Mouse (Mus musculus) c-Kit-positive CD71-negative TER-119-negative erythroid progenitor cells, embryonic 14.5 days (primary cell): Measurements from ENCODE around the gene Tekt1.
A peak's percentile ranks its signal among the peaks of the same experiment; 100 is the strongest.

ENCODE experiments used
- DNase-seq: peaks from one replicate; pipeline ENCODE4 v3.0.0-alpha.2; 2013; ENCODE audit warnings: low read depth

Gene Tekt1

DNA sequence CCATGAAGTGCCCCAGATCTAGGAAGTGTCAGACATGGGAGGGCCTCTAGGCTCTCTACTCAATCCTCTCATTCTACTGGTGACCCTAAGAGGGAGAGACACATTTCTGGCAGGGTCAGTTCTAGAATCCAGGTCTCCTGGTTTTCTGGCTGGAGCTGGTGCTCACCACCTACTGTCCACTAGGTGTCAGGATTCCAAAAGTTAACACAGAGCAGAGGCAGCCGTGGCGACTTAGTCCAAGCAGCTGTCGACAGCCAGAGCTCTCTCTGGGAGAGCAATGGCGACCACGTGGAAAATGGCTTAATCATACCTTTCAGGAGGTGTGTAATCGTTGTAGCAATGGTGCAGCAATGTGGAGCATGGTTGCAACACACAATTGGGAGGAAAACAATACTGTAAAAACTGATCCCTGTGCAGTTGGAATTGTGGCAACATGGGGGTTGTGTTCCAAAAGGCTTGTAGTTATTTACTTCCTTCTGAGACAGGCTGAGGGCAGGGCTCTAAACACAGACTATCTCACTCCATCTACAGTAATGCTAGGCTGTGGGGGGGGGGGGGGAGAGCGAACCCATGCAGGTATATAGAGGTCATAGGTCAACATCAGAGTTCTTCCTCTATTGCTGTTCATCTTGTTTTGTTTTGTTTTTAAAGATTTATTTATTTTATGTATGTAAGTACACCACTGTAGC is 19.5 kb downstream of the Tekt1 start:
- peak; percentile 31 for DNase-seq

- no peak for DNase-seq
Measured at GRCm38 (mm10) chr11:72339716-72340115, 22.5 kb downstream of the Tekt1 start.

DNA sequence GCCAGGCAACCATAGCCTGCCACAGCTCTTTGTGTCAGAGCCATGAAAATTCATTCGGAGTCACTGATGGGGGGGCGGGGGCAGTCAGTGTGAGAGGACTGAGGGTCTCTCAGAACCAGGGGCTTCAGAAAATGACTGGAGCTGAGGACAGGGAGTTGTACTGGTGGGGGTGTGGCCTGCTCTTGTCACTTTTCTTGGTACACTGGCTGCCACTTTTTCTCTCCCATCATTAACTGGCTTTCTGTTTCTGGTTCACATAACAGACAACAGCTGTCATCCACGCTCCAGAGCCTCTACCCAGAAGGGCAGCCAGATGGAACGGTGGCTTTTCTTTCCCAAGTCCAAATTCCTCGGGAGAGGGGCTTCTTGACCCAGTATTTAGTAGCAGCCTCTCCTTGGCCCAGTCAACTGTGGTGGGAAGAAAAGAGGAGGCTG is 23.8 kb downstream of the Tekt1 start:
- no peak for DNase-seq

DNA sequence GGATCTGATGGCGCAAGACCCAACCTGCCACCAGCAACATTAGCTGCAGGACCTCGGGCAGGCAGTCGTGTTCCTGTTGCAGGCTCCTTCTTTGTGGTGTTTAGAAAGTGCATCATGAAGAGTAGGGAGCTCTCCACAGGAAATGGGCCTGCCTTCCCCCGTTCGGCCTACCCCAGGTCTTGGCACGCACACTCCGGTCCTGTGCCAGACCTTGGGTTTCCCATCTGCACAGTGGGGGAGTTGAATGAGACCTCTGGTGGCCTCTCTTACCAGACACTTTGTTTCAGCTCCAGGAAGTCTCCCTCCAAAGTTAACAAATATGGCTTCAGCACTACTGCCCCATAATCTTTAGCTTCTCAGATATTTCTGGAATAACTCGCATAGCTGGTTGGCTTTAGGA is 25.5 kb downstream of the Tekt1 start:
- no peak for DNase-seq

DNA sequence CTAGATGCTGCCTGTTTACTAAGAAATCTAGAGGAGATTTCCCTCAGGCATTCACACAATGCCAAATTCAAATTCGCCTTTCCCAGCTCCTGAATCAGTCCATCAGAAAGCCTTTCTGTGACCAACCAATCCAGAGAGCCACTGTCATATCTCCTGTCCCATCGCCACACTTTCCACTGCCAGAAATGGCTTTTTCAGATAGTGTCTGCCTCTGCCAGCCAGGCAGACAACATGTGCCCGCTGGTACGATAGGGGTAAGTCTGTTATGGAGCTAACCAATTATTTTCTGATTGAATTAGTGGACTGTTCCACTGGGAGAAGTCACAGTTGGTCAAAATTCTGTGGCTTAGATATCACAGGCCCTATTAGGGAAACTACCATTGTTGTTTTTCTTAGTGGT is 27.6 kb downstream of the Tekt1 start:
- DNase-seq = no peak

GRCm38 (mm10) chr11:72332951-72333667 is 29.1 kb downstream of the Tekt1 start:
- DNase-seq = no peak

DNA sequence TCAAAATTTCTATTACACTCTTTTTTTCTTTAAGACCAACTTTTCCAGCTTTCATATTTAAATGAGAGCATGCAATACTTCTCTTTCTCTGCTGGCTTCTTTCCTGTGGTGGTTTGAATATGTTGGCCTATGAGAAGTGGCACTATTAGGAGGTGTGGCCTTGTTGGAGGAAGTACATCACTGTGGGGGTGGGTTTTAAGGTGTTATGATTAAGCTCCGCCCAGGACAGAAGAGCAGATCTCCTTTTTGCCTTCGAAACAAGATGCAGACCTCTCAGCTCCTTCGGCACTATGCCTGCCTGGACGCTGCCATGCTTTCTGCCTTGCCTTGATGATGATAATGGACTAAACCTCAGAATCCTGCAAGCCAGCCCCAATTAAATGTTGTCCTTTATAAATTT is 36.5 kb downstream of the Tekt1 start:
- no peak for DNase-seq

DNA sequence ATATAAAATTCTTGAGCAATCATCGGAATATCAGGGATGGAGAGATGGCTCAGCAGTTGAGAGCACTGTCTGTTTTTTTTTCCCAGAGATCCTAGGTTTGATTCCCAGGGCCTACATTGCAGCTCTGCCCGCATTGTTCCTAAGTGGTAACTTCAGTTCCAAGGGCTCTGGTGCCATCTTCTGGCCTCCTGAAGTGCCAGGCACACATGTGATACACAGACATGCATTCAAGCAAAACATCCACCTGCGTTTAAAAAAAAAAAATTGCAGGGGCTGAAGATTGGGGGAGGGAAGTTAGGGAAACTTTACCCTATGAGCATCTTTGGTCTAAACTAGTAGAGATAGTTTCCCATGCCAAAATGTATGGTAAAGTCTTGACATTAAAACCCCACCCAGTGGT is 37.8 kb downstream of the Tekt1 start:
- DNase-seq = no peak

GRCm38 (mm10) chr11:72318026-72318425 is 44.2 kb downstream of the Tekt1 start:
- no peak for DNase-seq

DNA sequence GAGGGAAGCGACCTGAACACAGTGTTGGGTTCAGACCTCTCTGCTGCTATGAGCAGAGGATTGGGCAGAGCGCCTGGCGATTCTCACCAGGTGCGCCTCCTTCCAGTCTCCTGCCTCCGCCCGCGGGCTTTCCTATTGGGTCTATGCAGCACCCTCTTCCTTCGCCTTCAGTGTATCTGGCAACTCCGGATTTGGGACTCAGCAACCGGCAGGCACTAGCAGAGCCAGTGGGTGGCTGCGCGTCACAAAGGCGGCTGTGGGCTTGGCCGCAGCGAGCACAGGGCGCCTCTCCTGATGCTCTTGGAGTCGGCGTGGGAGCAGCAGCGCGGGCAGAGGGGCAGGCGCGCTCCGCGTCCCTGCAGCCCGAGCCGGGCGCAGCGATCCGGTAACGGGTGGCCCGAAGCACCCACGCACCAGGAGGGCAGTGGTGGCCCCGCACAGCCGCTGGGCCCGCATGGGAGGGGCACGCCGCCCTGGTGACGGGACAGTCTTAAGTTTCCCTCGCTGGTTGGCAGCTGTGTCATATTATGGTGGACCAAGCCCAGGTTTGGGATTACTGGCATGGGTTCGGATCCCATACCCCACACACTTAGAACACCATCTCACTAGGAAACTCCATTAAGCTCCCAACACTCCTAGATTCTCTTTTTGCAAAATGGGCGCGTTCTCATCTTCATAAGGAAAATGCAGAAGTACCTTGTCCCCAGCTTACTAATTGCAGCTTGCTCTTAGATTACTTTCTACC is 47.9 kb downstream of the Tekt1 start, which contains the start of gene Fbxo39:
Fbxo39 (plus strand) TSS at position 294 of the 745 bp plus-strand sequence.
- DNase-seq = no peak

DNA sequence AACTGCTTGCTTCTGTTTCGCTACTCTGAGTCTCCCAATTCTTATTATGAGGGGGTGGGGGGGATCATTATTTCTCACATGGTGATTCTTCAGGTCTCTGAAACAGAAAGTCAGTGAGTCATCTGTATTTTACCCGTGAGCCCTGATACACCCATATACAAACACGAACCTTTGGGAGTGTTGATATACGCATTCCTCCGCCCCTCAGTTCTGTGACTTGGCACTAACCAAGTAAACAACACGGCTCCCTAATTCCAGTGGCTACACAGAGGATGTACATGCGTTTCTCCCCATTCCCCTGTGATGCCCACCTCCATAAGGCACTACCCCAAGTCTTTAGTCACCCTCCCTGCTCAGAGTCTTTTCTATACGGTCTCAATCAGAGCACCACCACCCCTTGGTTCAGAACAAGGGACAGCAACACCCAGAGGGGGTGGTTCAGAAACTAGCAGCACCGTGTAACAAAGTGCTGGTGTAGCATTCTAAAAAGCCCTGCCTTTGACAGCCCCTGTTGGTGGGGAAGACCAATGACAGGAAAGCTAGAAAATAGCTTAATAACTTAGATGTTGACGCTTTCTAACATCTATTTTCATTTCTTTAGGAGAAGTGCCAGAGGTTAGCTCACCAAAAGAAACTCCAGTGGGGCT is 50.8 kb downstream of the Tekt1 start:
- DNase-seq = no peak

- DNase-seq = no peak
Measured at GRCm38 (mm10) chr11:72310491-72310890, 51.8 kb downstream of the Tekt1 start.

DNA sequence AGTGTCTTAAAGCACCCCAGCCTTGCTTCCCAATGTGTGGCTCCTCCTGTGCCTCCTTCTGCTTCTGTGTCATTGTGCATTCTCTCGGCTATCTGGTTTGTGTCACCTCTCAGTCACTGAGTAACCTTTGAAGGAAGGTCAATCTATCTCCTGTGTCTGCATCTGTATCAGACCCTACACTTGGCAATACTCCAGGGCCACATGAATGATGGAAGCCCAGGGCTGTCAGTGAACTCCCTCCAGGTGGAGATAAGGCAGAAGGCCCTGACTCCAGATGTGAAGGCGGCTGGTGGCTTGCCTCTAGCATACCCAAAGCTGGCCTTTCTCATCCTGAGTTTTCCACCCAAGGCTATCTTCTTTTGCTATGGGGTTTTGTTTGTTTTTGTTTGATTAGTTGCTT is 53.3 kb downstream of the Tekt1 start:
- no peak for DNase-seq

DNA sequence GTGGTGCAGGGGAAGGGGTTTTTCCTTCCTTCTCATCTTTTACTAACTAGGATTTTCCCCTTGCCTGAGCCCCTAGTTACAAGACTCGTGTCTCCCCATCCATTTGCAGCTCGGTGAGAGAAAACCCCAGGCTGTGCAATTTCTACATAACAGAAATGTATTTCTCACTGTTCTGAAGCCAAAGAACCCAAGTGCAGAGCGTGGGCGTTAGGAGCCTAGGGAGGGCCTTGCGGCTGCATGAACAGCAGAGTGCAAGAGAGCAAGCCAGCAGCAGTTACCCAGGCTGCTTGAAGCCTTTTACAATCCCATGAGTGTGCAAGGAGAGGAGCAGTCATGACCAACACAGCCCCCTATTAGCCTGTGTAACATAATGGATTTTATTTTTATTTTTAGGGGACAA is 54.8 kb downstream of the Tekt1 start:
- no peak for DNase-seq

- DNase-seq = no peak
Measured at GRCm38 (mm10) chr11:72302230-72302629, 60.0 kb downstream of the Tekt1 start.

- DNase-seq = peak; percentile 12
Measured at GRCm38 (mm10) chr11:72301334-72301733, 60.9 kb downstream of the Tekt1 start, which contains the start of gene Xaf1. TSS of gene Xaf1 (plus strand) at chr11:72301629.
